8 mouse cellular contexts compared by ENCODE assay signal in genomic region chr17:32321390-32321734, GRCm38 (mm10). TPM values are rescaled to one million over a fixed set of nuclear protein-coding genes. Genes with fewer than 3 reads are reported as not detected.
DNase-seq lines count a peak whose midpoint lies in the region; ATAC-seq and TF ChIP-seq lines count a peak whose summit lies in the region.

No protein-coding gene starts in this region.

- peak overlapping the region; percentile 78 for H3K4me3 ChIP-seq in heart, embryonic 10.5 days
- peak overlapping the region; percentile 66 for H3K4me3 ChIP-seq in ES-Bruce4 (ENCODE audit: low read depth, low read length)

- no peaks in the 10 kb centered on the region for H3K9me3 ChIP-seq in heart, embryonic 10.5 days
- H3K9me3 ChIP-seq in ES-Bruce4 (replicated peaks; ENCODE audit: control insufficient read depth, insufficient read depth, low read length, poor library complexity, severe bottlenecking), result no peaks in the 10 kb centered on the region

- no peak for DNase-seq in heart, embryonic 10.5 days (ENCODE audit: low spot score)
- no peak for DNase-seq in heart, adult 8-10 months (ENCODE audit: low spot score)
- DNase-seq in frontal cortex, postnatal 25 days (ENCODE audit: low spot score in 2 of 2), result no peak
- no peak for DNase-seq in layer of hippocampus, postnatal 10 days (ENCODE audit: low spot score in 2 of 2)
- DNase-seq in T-cell, adult 2 months (ENCODE audit: low spot score), result no peak

- H3K4me1 ChIP-seq in heart, embryonic 10.5 days, result peaks cover 21% of the 10 kb centered on the region
- H3K4me1 ChIP-seq in ES-Bruce4 (ENCODE audit: control insufficient read depth, insufficient read depth, low read length), result no peaks in the 10 kb centered on the region

- TF ChIP-seq EP300 in ES-Bruce4 (IDR thresholded peaks at IDR 0.05; ENCODE audit: insufficient read depth, low read depth, low read length), result 0 out of 2 replicates have a peak, but pooled peaks have one; percentile 39

- no peak for TF ChIP-seq CTCF in ES-Bruce4 (IDR thresholded peaks at IDR 0.05; ENCODE audit: low read depth, low read length)

- H3K9ac ChIP-seq in ES-Bruce4 (ENCODE audit: low read depth, poor library complexity, severe bottlenecking), result peak overlapping the region; percentile 53

- peak; percentile 18 for TF ChIP-seq POLR2A in ES-Bruce4 (IDR thresholded peaks at IDR 0.05; ENCODE audit: insufficient read depth, low read length)

- 0% methylated on average over 23 of the region's 23 CpGs for WGBS in heart, embryonic 10.5 days

- peak overlapping the region; percentile 95 for H3K27ac ChIP-seq in heart, embryonic 10.5 days
- H3K27ac ChIP-seq in ES-Bruce4 (ENCODE audit: insufficient read depth, low read length), result peak overlapping the region; percentile 70

- peak; percentile 72 for ATAC-seq in granulocyte monocyte progenitor cell, adult 5-6 weeks (replicated peaks; ENCODE audit: poor library complexity, severe bottlenecking)
- peak; percentile 70 for ATAC-seq in megakaryocyte progenitor cell, adult 5-6 weeks (replicated peaks; ENCODE audit: poor library complexity)

- peaks cover 45% of the 10 kb centered on the region for H3K36me3 ChIP-seq in heart, embryonic 10.5 days
- H3K36me3 ChIP-seq in ES-Bruce4 (ENCODE audit: control insufficient read depth, insufficient read depth, low read length, poor library complexity, severe bottlenecking), result peaks cover 23% of the 10 kb centered on the region

- no peaks in the 10 kb centered on the region for H3K27me3 ChIP-seq in heart, embryonic 10.5 days (ENCODE audit: insufficient read depth, poor library complexity, severe bottlenecking)
- no peaks in the 10 kb centered on the region for H3K27me3 ChIP-seq in ES-Bruce4 (ENCODE audit: control insufficient read depth, insufficient read depth, low read length, poor library complexity, severe bottlenecking)

RNA-seq across cellular contexts. Expression of gene Akap8, which starts 0.3 kb away (rescaled TPM):
- 100 and 115 TPM in 2 replicates for polyA plus RNA-seq in heart, embryonic 10.5 days (2016; fragmentation: Nextera tagmentation; extraction: Ambion mirVana)
- total RNA-seq in heart, adult 8-10 months (2022), result 10 to 100 TPM; 34.6 to 51.5 (median 44.6) TPM
- 135 and 154 TPM in 2 replicates for polyA plus RNA-seq in ES-Bruce4 (2011; ENCODE audit: insufficient read depth, insufficient read length, low read depth, missing spikeins)
- 58.2 and 92.9 TPM in 2 replicates for total RNA-seq in granulocyte monocyte progenitor cell, adult 5-6 weeks (2014; fragmentation: Nextera tagmentation)
- total RNA-seq in granulocyte monocyte progenitor cell, adult 5-6 weeks (2017), result 125 and 132 TPM in 2 replicates
- 64.1 and 76.7 TPM in 2 replicates for total RNA-seq in megakaryocyte progenitor cell, adult 5-6 weeks (2015)
- total RNA-seq in megakaryocyte progenitor cell, adult 5-6 weeks (2017), result 116 and 161 TPM in 2 replicates
- total RNA-seq in layer of hippocampus, postnatal 10 days (2021), result 100 to 1,000 TPM in 1 of 2 experiments, 10 to 100 TPM in 1; 88.7 to 112 TPM

RNA-seq across cellular contexts. Expression of gene Akap8l, which starts 29.0 kb away (rescaled TPM):
- polyA plus RNA-seq in heart, embryonic 10.5 days (2016; fragmentation: Nextera tagmentation; extraction: Ambion mirVana), result 84.7 and 88.6 TPM in 2 replicates
- total RNA-seq in heart, adult 8-10 months (2022), result 10 to 100 TPM; 41.4 to 55.8 (median 46.3) TPM
- 67.7 and 78.8 TPM in 2 replicates for polyA plus RNA-seq in ES-Bruce4 (2011; ENCODE audit: insufficient read depth, insufficient read length, low read depth, missing spikeins)
- total RNA-seq in granulocyte monocyte progenitor cell, adult 5-6 weeks (2014; fragmentation: Nextera tagmentation), result 31.6 and 55.2 TPM in 2 replicates
- 58.8 and 65.8 TPM in 2 replicates for total RNA-seq in granulocyte monocyte progenitor cell, adult 5-6 weeks (2017)
- 50.1 and 53.2 TPM in 2 replicates for total RNA-seq in megakaryocyte progenitor cell, adult 5-6 weeks (2015)
- 55.8 and 59.4 TPM in 2 replicates for total RNA-seq in megakaryocyte progenitor cell, adult 5-6 weeks (2017)
- total RNA-seq in layer of hippocampus, postnatal 10 days (2021), result 100 to 1,000 TPM; 115 to 140 TPM

RNA-seq across cellular contexts. Expression of gene Brd4, which starts 36.8 kb away (rescaled TPM):
- polyA plus RNA-seq in heart, embryonic 10.5 days (2016; fragmentation: Nextera tagmentation; extraction: Ambion mirVana), result 73.1 and 105 TPM in 2 replicates
- 10 to 100 TPM; 48.1 to 61.7 (median 48.7) TPM for total RNA-seq in heart, adult 8-10 months (2022)
- polyA plus RNA-seq in ES-Bruce4 (2011; ENCODE audit: insufficient read depth, insufficient read length, low read depth, missing spikeins), result 190 and 191 TPM in 2 replicates
- 116 and 144 TPM in 2 replicates for total RNA-seq in granulocyte monocyte progenitor cell, adult 5-6 weeks (2014; fragmentation: Nextera tagmentation)
- total RNA-seq in granulocyte monocyte progenitor cell, adult 5-6 weeks (2017), result 14.4 and 22.2 TPM in 2 replicates
- 99.3 and 115 TPM in 2 replicates for total RNA-seq in megakaryocyte progenitor cell, adult 5-6 weeks (2015)
- total RNA-seq in megakaryocyte progenitor cell, adult 5-6 weeks (2017), result 10.5 and 16.2 TPM in 2 replicates
- total RNA-seq in layer of hippocampus, postnatal 10 days (2021), result 100 to 1,000 TPM; 112 to 126 TPM
